Mouse (Mus musculus) lung, postnatal 0 days (tissue): ENCODE data around the gene Stap2.

Experiments
- CTCF ChIP-seq: IDR thresholded peaks from 2 replicates; pipeline ENCODE4 v1.5.1; 2016; ENCODE audit warnings: antibody characterized with exemption, mild to moderate bottlenecking
- EP300 ChIP-seq: IDR thresholded peaks from 2 replicates; pipeline ENCODE4 v1.6.1; 2016; ENCODE audit warnings: antibody characterized with exemption, mild to moderate bottlenecking, control low read depth

DNA sequence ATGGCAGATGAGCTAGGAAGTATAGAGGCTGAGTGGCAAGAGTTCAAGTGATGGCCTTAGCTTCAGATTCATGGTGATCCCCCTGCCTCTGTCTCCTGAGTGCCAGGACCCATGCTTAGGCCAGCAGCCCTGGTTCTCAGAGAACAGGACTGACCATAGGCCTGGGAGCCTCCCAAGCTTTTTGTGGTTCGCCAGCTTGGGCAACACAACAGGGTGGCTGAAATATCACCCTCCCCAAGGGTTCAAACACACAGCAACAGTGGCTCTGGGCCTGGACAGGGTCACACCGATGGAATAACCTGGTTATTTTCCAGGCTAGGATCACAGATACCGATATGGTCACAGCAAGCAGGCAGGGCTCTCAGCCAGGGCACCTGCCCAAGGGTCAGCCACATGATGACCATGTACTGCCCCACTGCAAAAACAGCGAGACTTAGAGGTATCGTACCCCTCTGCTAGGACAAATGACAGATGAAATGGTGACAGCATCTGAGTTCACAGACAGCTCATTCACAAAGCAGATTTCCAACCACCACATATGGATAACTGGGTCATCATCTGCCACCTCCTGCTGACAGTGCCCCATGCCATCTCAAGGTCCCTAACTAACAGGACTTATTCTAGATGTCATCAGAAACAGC, 22.5 kb upstream of the Stap2 start:
- TF ChIP-seq CTCF (no peak), EP300 (no peak)
